Mouse (Mus musculus) bone marrow, adult 2 months (tissue): ENCODE measurements around the gene Dpy19l3. TPM values are rescaled to one million over a fixed set of nuclear protein-coding genes. Genes with fewer than 3 reads are reported as not detected.

Experiments
- H3K27ac ChIP-seq: fragments of 200-500 bp; 2 replicates; pipeline ENCODE4 v1.5.1; 2012; ENCODE audit warnings: low read depth, mild to moderate bottlenecking, control low read depth, inconsistent platforms, low read length; ENCODE audit not compliant: control insufficient read depth, poor library complexity, insufficient read depth
- H3K4me1 ChIP-seq: fragments of 200-500 bp; 2 replicates; pipeline ENCODE4 v1.6.1; 2011; ENCODE audit warnings: low read length; ENCODE audit not compliant: control insufficient read depth, insufficient read depth
- H3K4me3 ChIP-seq: fragments of 200-500 bp; replicated peaks from 2 replicates; pipeline ENCODE3; 2011; ENCODE audit warnings: mild to moderate bottlenecking, low read depth, low read length, control low read depth; ENCODE audit not compliant: control insufficient read depth
- CTCF ChIP-seq: fragments of 200-500 bp; IDR thresholded peaks from 2 replicates; pipeline ENCODE4 v1.5.1; 2011; ENCODE audit warnings: low read length, control low read depth; ENCODE audit not compliant: control insufficient read depth, insufficient read depth
- POLR2A ChIP-seq: fragments of 200-500 bp; IDR thresholded peaks from 2 replicates; pipeline ENCODE4 v1.6.1; 2011; ENCODE audit warnings: low read depth, mild to moderate bottlenecking, control low read depth, low read length, borderline replicate concordance; ENCODE audit not compliant: control insufficient read depth
- WGBS: fragments of 180-500 bp; shearing (Covaris S2); methylation state at CpG from one replicate; pipeline ENCODE4 v1.1.7; 2018; 5-methylcytosine and 5-hydroxymethylcytosine counted together
- polyA plus RNA-seq: library from polyadenylated mRNA; stranded (reverse); fragments of >200 nt; gene quantifications from 2 replicates; pipeline ENCODE4 v1.2.4, GENCODE M21; 2011; ENCODE audit warnings: low replicate concordance; ENCODE audit not compliant: missing spikeins, insufficient read depth, insufficient read length

Dpy19l3 gene
- polyA plus RNA-seq, 1 experiment: 3.1 TPM

- TF ChIP-seq CTCF: no peak
- no peak for TF ChIP-seq POLR2A
- 91% methylated on average over 8 of the region's 8 CpGs for WGBS
- H3K4me1 ChIP-seq: no peaks in the 10 kb centered on the region
Observed at GRCm38 (mm10) chr7:35790201-35790600, 35.9 kb upstream of the Dpy19l3 start.

GRCm38 (mm10) chr7:35785579-35785978 is 31.3 kb upstream of the Dpy19l3 start:
- TF ChIP-seq POLR2A (no peak), CTCF (no peak)
- WGBS: 87% methylated on average over 4 of the region's 4 CpGs

More at GRCm38 (mm10) chr7:35790201-35790600, 35.9 kb upstream of the Dpy19l3 start:
- Histone ChIP-seq H3K4me3 (no peak overlapping the region), H3K27ac (no peak overlapping the region)

DNA sequence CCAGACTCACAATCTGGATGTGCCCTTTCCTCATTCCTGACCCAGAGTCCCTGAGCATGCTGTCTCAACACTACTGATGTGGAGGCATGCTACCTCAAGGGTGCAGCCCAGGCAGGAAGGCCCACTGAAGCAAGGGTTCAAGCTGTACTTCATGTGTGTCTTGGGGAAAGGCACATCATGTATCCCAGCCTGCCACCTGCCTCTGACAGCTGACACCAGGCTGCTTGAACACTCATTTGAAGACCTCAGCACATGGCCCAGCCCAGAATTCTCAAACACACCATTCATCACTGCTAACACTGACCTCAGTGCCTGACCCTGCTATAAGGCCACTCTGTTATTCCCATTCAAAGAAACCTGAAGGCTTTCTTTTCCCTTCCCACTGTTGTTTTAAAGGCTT is 28.0 kb upstream of the Dpy19l3 start:
- TF ChIP-seq POLR2A (no peak), CTCF (no peak)
- H3K4me1 ChIP-seq: no peaks in the 10 kb centered on the region
- H3K27ac ChIP-seq: no peak overlapping the region
- H3K4me3 ChIP-seq: no peak overlapping the region

More at GRCm38 (mm10) chr7:35785579-35785978, 31.3 kb upstream of the Dpy19l3 start:
- Histone ChIP-seq H3K4me3 (no peak overlapping the region), H3K27ac (no peak overlapping the region), H3K4me1 (no peaks in the 10 kb centered on the region)

GRCm38 (mm10) chr7:35774127-35774526 is 19.9 kb upstream of the Dpy19l3 start:
- Histone ChIP-seq H3K27ac (no peak overlapping the region), H3K4me1 (no peaks in the 10 kb centered on the region), H3K4me3 (no peak overlapping the region)
- 88% methylated on average over 12 of the region's 12 CpGs for WGBS
- TF ChIP-seq CTCF: no peak
- TF ChIP-seq POLR2A: no peak

- no peak overlapping the region for H3K4me3 ChIP-seq
- TF ChIP-seq CTCF (no peak), POLR2A (no peak)
- no peak overlapping the region for H3K27ac ChIP-seq
- 89% methylated on average over 8 of the region's 8 CpGs for WGBS
- H3K4me1 ChIP-seq: no peaks in the 10 kb centered on the region
Observed at GRCm38 (mm10) chr7:35772347-35772746, 18.1 kb upstream of the Dpy19l3 start.

DNA sequence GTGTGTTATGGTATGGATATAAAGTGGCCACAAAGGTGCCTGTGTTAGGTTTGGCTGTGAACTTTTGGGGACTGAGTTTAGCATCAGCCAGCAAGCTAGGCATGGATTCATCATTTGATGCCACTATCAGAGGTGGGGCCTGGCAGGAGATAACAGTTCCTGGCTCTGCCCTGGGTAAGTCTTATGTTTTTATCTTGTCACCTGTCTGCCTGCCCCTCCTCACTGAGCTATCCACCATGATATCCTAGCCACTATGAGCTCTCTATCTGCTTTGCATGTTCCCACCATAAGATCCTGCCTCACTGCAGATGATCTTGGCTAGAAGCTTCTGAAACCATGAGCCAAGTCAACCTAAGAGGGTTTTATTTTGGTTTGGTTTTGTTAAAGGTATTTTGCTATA is 16.9 kb upstream of the Dpy19l3 start:
- Histone ChIP-seq H3K4me1 (no peaks in the 10 kb centered on the region), H3K27ac (no peak overlapping the region), H3K4me3 (no peak overlapping the region)

GRCm38 (mm10) chr7:35770122-35770521 is 15.9 kb upstream of the Dpy19l3 start:
- Histone ChIP-seq H3K4me3 (no peak overlapping the region), H3K27ac (no peak overlapping the region), H3K4me1 (no peaks in the 10 kb centered on the region)
- WGBS: 77% methylated on average over 7 of the region's 7 CpGs
- no peak for TF ChIP-seq CTCF
- no peak for TF ChIP-seq POLR2A

More for the DNA sequence above, 16.9 kb upstream of the Dpy19l3 start:
- TF ChIP-seq POLR2A: no peak
- TF ChIP-seq CTCF: no peak

GRCm38 (mm10) chr7:35764461-35764860 is 10.2 kb upstream of the Dpy19l3 start:
- Histone ChIP-seq H3K4me3 (no peak overlapping the region), H3K27ac (no peak overlapping the region), H3K4me1 (no peaks in the 10 kb centered on the region)
- TF ChIP-seq CTCF (no peak), POLR2A (no peak)
- WGBS: 87% methylated on average over 11 of the region's 11 CpGs

DNA sequence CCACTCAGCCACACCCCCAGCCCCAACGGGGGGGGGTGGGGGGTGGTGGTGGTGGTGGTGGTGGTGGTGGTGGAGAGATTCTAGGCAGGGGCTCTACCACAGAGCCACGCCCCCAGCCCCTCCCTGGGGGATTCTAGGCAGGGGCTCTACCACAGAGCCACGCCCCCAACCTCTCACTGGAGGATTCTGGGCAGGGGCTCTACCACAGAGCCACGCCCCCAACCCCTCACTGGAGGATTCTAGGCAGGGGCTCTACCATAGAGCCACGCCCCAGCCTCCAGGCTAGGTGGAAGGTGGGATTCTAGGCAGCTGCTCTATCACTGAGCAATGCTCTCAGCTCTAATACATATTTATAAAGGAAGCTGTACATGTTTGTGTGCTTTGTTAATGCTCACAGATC is 7.5 kb upstream of the Dpy19l3 start:
- WGBS: 51% methylated on average over 5 of the region's 5 CpGs
- Histone ChIP-seq H3K4me3 (no peak overlapping the region), H3K4me1 (no peaks in the 10 kb centered on the region), H3K27ac (no peak overlapping the region)
- TF ChIP-seq POLR2A: no peak
